Mouse (Mus musculus) bone marrow, adult 2 months (tissue): Measurements from ENCODE around the gene Syn3.

Source experiments
- CTCF ChIP-seq: fragments of 200-500 bp; IDR thresholded peaks from 2 replicates; pipeline ENCODE4 v1.5.1; 2011; ENCODE audit warnings: low read length, control low read depth; ENCODE audit not compliant: control insufficient read depth, insufficient read depth
- POLR2A ChIP-seq: fragments of 200-500 bp; IDR thresholded peaks from 2 replicates; pipeline ENCODE4 v1.6.1; 2011; ENCODE audit warnings: low read depth, mild to moderate bottlenecking, control low read depth, low read length, borderline replicate concordance; ENCODE audit not compliant: control insufficient read depth

DNA sequence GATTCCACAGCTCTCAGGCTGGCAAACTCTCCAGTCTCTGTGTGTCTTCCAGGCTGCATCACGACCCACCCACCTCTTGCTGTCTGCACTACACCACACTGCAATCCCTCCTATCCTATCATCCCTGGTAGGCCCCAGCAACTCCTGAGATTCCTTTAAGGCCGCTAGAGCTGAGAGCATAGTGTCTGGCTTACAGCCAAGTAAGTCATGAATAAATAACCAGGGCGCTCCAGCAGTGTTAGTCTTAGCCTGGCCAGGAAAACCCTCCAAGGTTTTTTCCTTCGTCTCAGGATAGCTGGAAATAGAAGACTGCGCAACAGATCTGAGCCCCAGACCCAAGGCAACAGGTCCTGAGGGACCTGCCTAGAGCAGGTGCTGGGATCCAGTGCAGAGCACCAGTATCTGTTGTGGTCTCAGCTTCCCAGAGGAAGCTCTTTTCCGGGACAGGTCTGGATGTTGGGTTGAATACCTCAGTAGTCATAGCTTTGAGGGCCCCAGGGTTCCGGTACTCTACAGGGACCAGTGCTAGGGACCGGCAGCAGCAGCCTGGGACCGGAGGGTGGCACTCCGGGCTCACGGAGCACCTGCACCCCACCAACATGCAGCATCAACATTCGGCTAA, 534 bp downstream of the Syn3 start:
- no peak for TF ChIP-seq CTCF
- no peak for TF ChIP-seq POLR2A
